Mouse (Mus musculus) cerebellum, adult 2 months (tissue): Measurements from ENCODE around the gene Col4a2.

Experiments used
- CTCF ChIP-seq: fragments of 200-500 bp; IDR thresholded peaks from 2 replicates; pipeline ENCODE4 v1.5.1; 2011; ENCODE audit warnings: low read depth, mild to moderate bottlenecking, control low read depth, low read length, moderate library complexity, borderline replicate concordance; ENCODE audit not compliant: insufficient read depth
- POLR2A ChIP-seq: fragments of 200-500 bp; IDR thresholded peaks from 2 replicates; pipeline ENCODE4 v1.6.1; 2011; ENCODE audit warnings: low read length, control low read depth, borderline replicate concordance; ENCODE audit not compliant: insufficient read depth

- TF ChIP-seq CTCF (no peak), POLR2A (no peak)
Measured at GRCm38 (mm10) chr8:11395601-11396000, 83.0 kb downstream of the Col4a2 start.
